Mouse (Mus musculus) mouse trophoblast stem cell (cell line): Measurements from ENCODE around the gene Timm44.

ENCODE experiments used
- in situ Hi-C, 2 experiments: fragments of 300-500 bp; cut with MseI, MboI; formaldehyde crosslinking; loops; 2 replicates in 1 of 2; 3 replicates in 1 of 2; pipeline ENCODE4 v1.15.1; 2025

Timm44 gene

GRCm38 (mm10) chr8:4275275-4276110 is at the start of gene Timm44:
TSS of gene Timm44 (minus strand) at chr8:4275913.
- in situ Hi-C loops = no loop called here

- in situ Hi-C loops = no loop called here
Measured at GRCm38 (mm10) chr8:4324983-4325750, 49.5 kb upstream of the Timm44 start, which contains the start of the genes Ccl25 and Elavl1. TSS of gene Ccl25 (plus strand) at chr8:4325210. TSS of gene Elavl1 (minus strand) at chr8:4325413.

GRCm38 (mm10) chr8:4324525-4324924 is 48.8 kb upstream of the Timm44 start:
- in situ Hi-C loops = no loop called here

- in situ Hi-C loops = no loop called here
Measured at GRCm38 (mm10) chr8:4323917-4324316, 48.2 kb upstream of the Timm44 start.

- in situ Hi-C loops = no loop called here
Measured at GRCm38 (mm10) chr8:4322470-4322869, 46.8 kb upstream of the Timm44 start.

- in situ Hi-C loops = no loop called here
Measured at GRCm38 (mm10) chr8:4321031-4321430, 45.3 kb upstream of the Timm44 start.

- in situ Hi-C loops = no loop called here
Measured at GRCm38 (mm10) chr8:4320404-4320803, 44.7 kb upstream of the Timm44 start.

- in situ Hi-C loops = no loop called here
Measured at GRCm38 (mm10) chr8:4319573-4319872, 43.8 kb upstream of the Timm44 start.

- in situ Hi-C loops = no loop called here
Measured at GRCm38 (mm10) chr8:4318796-4319572, 43.3 kb upstream of the Timm44 start.

GRCm38 (mm10) chr8:4318124-4318523 is 42.4 kb upstream of the Timm44 start:
- in situ Hi-C loops = no loop called here

- in situ Hi-C loops = no loop called here
Measured at GRCm38 (mm10) chr8:4314852-4315251, 39.1 kb upstream of the Timm44 start.

- in situ Hi-C loops = no loop called here
Measured at GRCm38 (mm10) chr8:4313254-4314124, 37.8 kb upstream of the Timm44 start.

GRCm38 (mm10) chr8:4312104-4312503 is 36.4 kb upstream of the Timm44 start:
- in situ Hi-C loops = no loop called here

- in situ Hi-C loops = no loop called here
Measured at GRCm38 (mm10) chr8:4305838-4306237, 30.1 kb upstream of the Timm44 start.

- in situ Hi-C loops = no loop called here
Measured at GRCm38 (mm10) chr8:4304124-4304547, 28.4 kb upstream of the Timm44 start.

- in situ Hi-C loops = no loop called here
Measured at GRCm38 (mm10) chr8:4297822-4298221, 22.1 kb upstream of the Timm44 start.

GRCm38 (mm10) chr8:4292738-4293137 is 17.0 kb upstream of the Timm44 start:
- in situ Hi-C loops = no loop called here

- in situ Hi-C loops = no loop called here
Measured at GRCm38 (mm10) chr8:4276111-4276465, 375 bp upstream of the Timm44 start.

GRCm38 (mm10) chr8:4269609-4270008 is 6.1 kb downstream of the Timm44 start:
- in situ Hi-C loops = no loop called here

GRCm38 (mm10) chr8:4267627-4268026 is 8.1 kb downstream of the Timm44 start:
- in situ Hi-C loops = no loop called here
